Mouse (Mus musculus): ENCODE data around the gene Npas3.

GRCm38 (mm10) chr12:54064986-54065385 is 816.5 kb downstream of the Npas3 start:
- no peak for TF ChIP-seq POLR2A (IDR thresholded peaks at IDR 0.05; ENCODE audit: insufficient read depth, low read depth, low read length)
- no peak for TF ChIP-seq EP300 (IDR thresholded peaks at IDR 0.05; ENCODE audit: insufficient read depth, low read depth, low read length)
- TF ChIP-seq CTCF (IDR thresholded peaks at IDR 0.05), result no peak

Measured in heart, adult 2 months (tissue).